Mouse (Mus musculus) thymus, adult 2 months (tissue): Measurements from ENCODE around the gene Saa3. TPM values are rescaled to one million over a fixed set of nuclear protein-coding genes. Genes with fewer than 3 reads are reported as not detected.

ENCODE experiments used
- DNase-seq: peaks from one replicate; pipeline ENCODE4 v3.0.0; 2021
- H3K27ac ChIP-seq: fragments of 200-500 bp; 2 replicates; pipeline ENCODE4 v1.5.1; 2012; ENCODE audit warnings: low read length, control low read depth; ENCODE audit not compliant: control insufficient read depth, insufficient read depth
- H3K27me3 ChIP-seq: fragments of 200-500 bp; 2 replicates; pipeline ENCODE4 v1.6.1; 2012; ENCODE audit warnings: mild to moderate bottlenecking, low read length, moderate library complexity, mixed read lengths; ENCODE audit not compliant: control insufficient read depth, insufficient read depth
- H3K36me3 ChIP-seq: fragments of 200-500 bp; 2 replicates; pipeline ENCODE4 v1.6.1; 2012; ENCODE audit warnings: mild to moderate bottlenecking, low read length, moderate library complexity; ENCODE audit not compliant: control insufficient read depth, insufficient read depth
- H3K4me1 ChIP-seq: fragments of 200-500 bp; replicated peaks from 2 replicates; pipeline ENCODE4 v1.6.1; 2012; ENCODE audit warnings: low read length; ENCODE audit not compliant: control insufficient read depth, insufficient read depth
- H3K4me3 ChIP-seq: fragments of 200-500 bp; 2 replicates; pipeline ENCODE4 v1.5.1; 2012; ENCODE audit warnings: mild to moderate bottlenecking, low read length, control low read depth, moderate library complexity; ENCODE audit not compliant: control insufficient read depth, insufficient read depth
- CTCF ChIP-seq: fragments of 200-500 bp; IDR thresholded peaks from 2 replicates; pipeline ENCODE4 v1.5.1; 2012; ENCODE audit warnings: mild to moderate bottlenecking, control low read depth, low read length, moderate library complexity, borderline replicate concordance; ENCODE audit not compliant: control insufficient read depth, poor library complexity, insufficient read depth; ENCODE audit errors: extremely low read depth
- POLR2A ChIP-seq: fragments of 200-500 bp; IDR thresholded peaks from 2 replicates; pipeline ENCODE4 v1.6.1; 2012; ENCODE audit warnings: mild to moderate bottlenecking, low read length, control low read depth, moderate library complexity; ENCODE audit not compliant: control insufficient read depth, poor library complexity, insufficient read depth; ENCODE audit errors: extremely low read depth
- WGBS: fragments of 180-500 bp; shearing (Covaris S2); methylation state at CpG from one replicate; pipeline ENCODE4 v1.1.7; 2018; 5-methylcytosine and 5-hydroxymethylcytosine counted together
- polyA plus RNA-seq: library from polyadenylated mRNA; depleted of rRNA; stranded (reverse); fragments of >200 nt; gene quantifications from 2 replicates; pipeline ENCODE4 v1.2.3, GENCODE M21; 2012; rRNA removed

Saa3 gene
- polyA plus RNA-seq, 1 experiment, result 11.4 TPM

DNA sequence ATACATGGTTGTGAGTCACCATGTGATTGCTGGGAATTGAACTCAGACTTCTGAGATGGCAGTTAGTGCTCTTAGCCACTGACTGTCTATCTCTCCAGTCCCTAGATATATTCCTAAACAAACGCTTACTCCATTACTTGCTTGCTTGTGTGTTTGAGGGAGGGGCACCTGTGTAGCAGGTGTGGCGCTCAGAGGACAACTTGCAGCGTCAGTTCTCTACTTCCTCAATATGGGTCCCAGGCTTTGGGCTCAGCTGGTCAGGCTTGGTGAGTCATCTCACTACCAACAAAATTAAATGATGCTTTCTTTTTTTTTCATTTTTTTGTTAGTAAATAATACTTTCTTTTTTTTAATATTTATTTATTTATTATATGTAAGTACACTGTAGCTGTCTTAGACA, 37.1 kb downstream of the Saa3 start:
- Histone ChIP-seq H3K36me3 (no peaks in the 10 kb centered on the region), H3K4me3 (no peak overlapping the region), H3K27ac (no peak overlapping the region), H3K27me3 (no peaks in the 10 kb centered on the region), H3K4me1 (no peaks in the 10 kb centered on the region)
- DNase-seq, result no peak
- TF ChIP-seq POLR2A (no peak), CTCF (no peak)
- WGBS, result 43% methylated on average over 3 of the region's 3 CpGs

DNA sequence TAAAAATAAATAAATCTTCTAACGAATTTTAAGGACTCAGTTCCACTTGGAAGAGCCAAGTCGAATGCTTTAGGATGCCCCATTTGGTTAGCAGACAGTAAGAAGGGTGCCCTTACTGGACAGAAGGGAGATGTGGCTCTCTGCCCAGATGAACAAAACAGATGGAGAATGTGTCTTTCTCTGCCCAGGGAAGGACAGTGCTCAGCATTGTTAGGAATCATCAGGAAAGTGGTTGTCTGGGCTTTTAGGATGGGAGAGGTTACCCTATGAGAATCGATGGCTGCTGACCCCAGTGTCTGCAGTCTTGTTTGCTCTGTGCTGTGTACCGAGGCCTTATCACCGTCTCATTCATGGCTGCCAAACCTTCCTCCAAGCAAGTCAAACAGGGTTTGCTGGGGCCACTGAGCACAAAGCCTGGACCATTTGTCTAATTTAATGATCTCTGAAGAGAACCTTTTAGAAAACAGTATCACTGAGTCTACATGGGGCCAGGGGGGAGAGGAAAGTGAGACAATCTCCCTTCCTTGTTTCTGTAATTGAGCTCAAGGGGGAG, 38.6 kb downstream of the Saa3 start:
- Histone ChIP-seq H3K27me3 (no peaks in the 10 kb centered on the region), H3K27ac (no peak overlapping the region), H3K36me3 (no peaks in the 10 kb centered on the region), H3K4me1 (no peaks in the 10 kb centered on the region), H3K4me3 (no peak overlapping the region)
- 86% methylated on average over 5 of the region's 5 CpGs for WGBS
- TF ChIP-seq POLR2A, result no peak
- TF ChIP-seq CTCF, result no peak
- no peak for DNase-seq

DNA sequence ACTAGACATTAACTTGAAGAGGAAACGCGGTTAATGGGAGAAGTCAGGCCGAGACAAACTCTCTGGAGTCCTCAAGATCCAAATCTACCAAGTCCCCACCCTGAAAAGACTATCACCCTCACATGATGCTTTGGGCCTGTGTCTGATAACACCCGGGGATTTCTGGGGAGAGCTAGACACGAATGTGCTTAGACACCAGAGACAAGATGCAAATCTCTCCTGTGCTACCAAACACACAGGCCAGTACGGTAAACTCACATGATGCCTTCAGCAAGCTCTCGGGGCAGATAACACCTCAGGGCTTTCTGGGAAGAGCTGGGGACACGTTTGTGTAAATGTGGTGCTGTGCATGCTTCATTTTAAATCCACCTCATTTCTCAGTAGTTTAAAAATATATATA, 39.6 kb downstream of the Saa3 start:
- no peak for TF ChIP-seq POLR2A
- Histone ChIP-seq H3K4me1 (no peaks in the 10 kb centered on the region), H3K27ac (no peak overlapping the region), H3K36me3 (no peaks in the 10 kb centered on the region), H3K4me3 (no peak overlapping the region), H3K27me3 (no peaks in the 10 kb centered on the region)
- no peak for DNase-seq
- 90% methylated on average over 8 of the region's 8 CpGs for WGBS

DNA sequence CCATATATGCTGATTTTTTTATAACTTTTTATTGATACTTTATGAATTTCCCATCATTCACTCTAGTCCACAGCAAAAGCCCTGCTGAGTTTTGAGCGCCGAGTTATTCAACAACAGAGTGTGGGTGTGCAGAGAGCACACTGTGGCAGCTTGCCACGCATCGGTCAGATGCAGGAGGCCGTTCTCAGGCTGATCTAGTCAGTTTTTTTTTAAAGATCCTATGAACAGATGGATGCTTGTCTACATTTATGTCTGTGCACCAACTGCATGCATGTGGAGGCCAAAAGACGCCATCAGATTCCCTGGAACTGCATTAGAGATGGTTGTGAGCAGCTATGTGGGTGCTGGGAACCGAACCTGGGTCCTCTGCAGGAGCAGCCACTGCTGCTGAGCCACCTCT, 40.4 kb downstream of the Saa3 start:
- H3K27me3 ChIP-seq, result no peaks in the 10 kb centered on the region
- no peaks in the 10 kb centered on the region for H3K4me1 ChIP-seq
- TF ChIP-seq CTCF (no peak), POLR2A (no peak)
- H3K4me3 ChIP-seq, result no peak overlapping the region
- H3K27ac ChIP-seq, result no peak overlapping the region
- WGBS, result 91% methylated on average over 7 of the region's 7 CpGs
- no peaks in the 10 kb centered on the region for H3K36me3 ChIP-seq
- DNase-seq, result no peak

GRCm38 (mm10) chr7:46672160-46672672, 43.3 kb downstream of the Saa3 start, which contains the start of gene Tph1:
Tph1 (minus strand) TSS chr7:46672537.
- TF ChIP-seq POLR2A (no peak), CTCF (no peak)
- DNase-seq, result no peak
- no peak within 1 kb of the TSS for H3K27ac ChIP-seq
- 33% methylated on average over 10 of the region's 10 CpGs for WGBS
- H3K36me3 ChIP-seq, result no peaks in the 10 kb centered on the region
- no peak within 1 kb of the TSS for H3K4me3 ChIP-seq
- H3K27me3 ChIP-seq, result no peaks in the 10 kb centered on the region; the same call in 1 of the 2 replicates
- H3K4me1 ChIP-seq, result no peaks in the 10 kb centered on the region

DNA sequence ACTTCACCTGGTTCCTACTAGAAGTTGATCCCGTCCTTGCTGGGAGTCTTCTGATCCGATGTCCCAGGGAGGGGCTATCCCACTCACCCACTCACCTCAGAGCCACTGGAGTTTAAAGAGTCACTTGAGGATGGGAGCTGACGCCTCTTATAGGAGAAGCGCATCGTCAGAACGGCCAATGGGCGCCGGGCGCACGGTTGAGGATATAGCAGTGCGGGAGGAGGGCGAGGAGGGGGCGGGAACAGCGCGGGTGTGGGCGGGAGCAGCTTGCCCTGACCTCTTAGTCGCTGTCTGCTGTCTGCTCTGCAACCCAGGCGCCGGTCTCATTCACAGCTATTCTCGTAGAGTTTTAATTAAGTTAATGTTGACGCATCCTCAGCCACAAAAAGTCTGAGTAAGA, 48.2 kb downstream of the Saa3 start:
- Histone ChIP-seq H3K4me3 (no peak overlapping the region), H3K27ac (no peak overlapping the region), H3K4me1 (no peaks in the 10 kb centered on the region), H3K36me3 (no peaks in the 10 kb centered on the region), H3K27me3 (no peaks in the 10 kb centered on the region; the same call in 1 of the 2 replicates)
- WGBS, result 6% methylated on average over 21 of the region's 21 CpGs
- DNase-seq, result peak; percentile 6
- no peak for TF ChIP-seq CTCF
- no peak for TF ChIP-seq POLR2A

GRCm38 (mm10) chr7:46665236-46665635, 50.3 kb downstream of the Saa3 start:
- Histone ChIP-seq H3K36me3 (no peaks in the 10 kb centered on the region), H3K4me3 (no peak overlapping the region), H3K4me1 (no peaks in the 10 kb centered on the region), H3K27me3 (no peaks in the 10 kb centered on the region; the same call in 1 of the 2 replicates), H3K27ac (no peak overlapping the region)
- peak; percentile 21 for DNase-seq
- TF ChIP-seq CTCF (peak; percentile 36; the same call in 1 of the 2 replicates), POLR2A (no peak)
- WGBS, result 26% methylated on average over 9 of the region's 9 CpGs

Other genes with a start within 250 kb of the Saa3 start
- 9.9 and 10.4 TPM in 2 replicates for gene Sergef, start 75.9 kb downstream of the Saa3 start, polyA plus RNA-seq
- 0.60 and 0.77 TPM in 2 replicates for gene Tph1, start 43.2 kb downstream of the Saa3 start, polyA plus RNA-seq
- 14.4 and 17.2 TPM in 2 replicates for gene Saal1, start 5.0 kb downstream of the Saa3 start, polyA plus RNA-seq
- 0.16 and 0.40 TPM in 2 replicates for gene Saa4, start 16.9 kb upstream of the Saa3 start, polyA plus RNA-seq
- 2.7 and 4.3 TPM in 2 replicates for gene Saa1, start 27.3 kb upstream of the Saa3 start, polyA plus RNA-seq
- 1.2 and 1.4 TPM in 2 replicates for gene Saa2, start 36.1 kb upstream of the Saa3 start, polyA plus RNA-seq
- gene Hps5, start 80.4 kb upstream of the Saa3 start, polyA plus RNA-seq, result 21.4 and 22.3 TPM in 2 replicates
- gene Gtf2h1, start 80.4 kb upstream of the Saa3 start, polyA plus RNA-seq, result 13.0 and 14.4 TPM in 2 replicates
- 600 and 660 TPM in 2 replicates for gene Ldha, start 125.8 kb upstream of the Saa3 start, polyA plus RNA-seq
- gene Ldhc, start 145.5 kb upstream of the Saa3 start, polyA plus RNA-seq, result 0.20 TPM in 1 of 2 replicates, not detected in the other
- gene Tsg101, start 204.3 kb upstream of the Saa3 start, polyA plus RNA-seq, result 113 and 123 TPM in 2 replicates
- 4.0 and 4.3 TPM in 2 replicates for gene Uevld, start 242.8 kb upstream of the Saa3 start, polyA plus RNA-seq